Mouse (Mus musculus) midbrain, postnatal 0 days (tissue): ENCODE results near the gene Ffar1. TPM values are rescaled to one million over a fixed set of nuclear protein-coding genes. Genes with fewer than 3 reads are reported as not detected.

Experiments
- ATAC-seq: fragments of 200-750 bp; cut with Nextera tagmentation; 2 replicates; pipeline ENCODE4 v1.8.0; 2017; ENCODE audit warnings: moderate number of reproducible peaks, mild to moderate bottlenecking, moderate TSS enrichment, moderate library complexity; ENCODE audit not compliant: low FRiP score
- DNase-seq: peaks from one replicate; pipeline ENCODE4 v3.0.0-alpha.2; 2015; ENCODE audit warnings: low spot score
- H3K27ac ChIP-seq: fragments of 300-500 bp; sonication (generic); 2 replicates; pipeline ENCODE4 v1.5.1; 2014; ENCODE audit warnings: low read depth, mild to moderate bottlenecking, low read length, mixed read lengths
- H3K27me3 ChIP-seq: fragments of 300-500 bp; sonication (generic); 2 replicates; pipeline ENCODE4 v1.6.1; 2014; ENCODE audit warnings: low read length, control low read depth, mixed read lengths; ENCODE audit not compliant: insufficient read depth
- H3K36me3 ChIP-seq: fragments of 300-500 bp; sonication (generic); 2 replicates; pipeline ENCODE4 v1.6.1; 2014; ENCODE audit warnings: low read length, control low read depth, mixed read lengths; ENCODE audit not compliant: insufficient read depth
- H3K4me1 ChIP-seq: fragments of 300-500 bp; sonication (generic); 2 replicates; pipeline ENCODE4 v1.6.1; 2014; ENCODE audit warnings: mild to moderate bottlenecking, control low read depth, antibody characterized with exemption, low read length, mixed read lengths; ENCODE audit not compliant: insufficient read depth
- H3K4me2 ChIP-seq: fragments of 300-500 bp; sonication (generic); 2 replicates; pipeline ENCODE4 v1.6.1; 2014; ENCODE audit warnings: low read depth, mild to moderate bottlenecking, low read length, mixed read lengths; ENCODE audit not compliant: poor library complexity, severe bottlenecking
- H3K4me3 ChIP-seq: fragments of 300-500 bp; sonication (generic); 2 replicates; pipeline ENCODE4 v1.5.1; 2014; ENCODE audit warnings: low read depth, mild to moderate bottlenecking, low read length, moderate library complexity
- H3K9ac ChIP-seq: fragments of 300-500 bp; sonication (generic); replicated peaks from 2 replicates; pipeline ENCODE4 v1.6.1; 2014; ENCODE audit warnings: mild to moderate bottlenecking, low read length, moderate library complexity, mixed read lengths; ENCODE audit not compliant: poor library complexity, severe bottlenecking
- H3K9me3 ChIP-seq: fragments of 300-500 bp; sonication (generic); 2 replicates; pipeline ENCODE4 v1.6.1; 2016; ENCODE audit warnings: low read length, control low read depth
- CTCF ChIP-seq: IDR thresholded peaks from 2 replicates; pipeline ENCODE4 v1.5.1; 2016; ENCODE audit warnings: antibody characterized with exemption, mild to moderate bottlenecking
- WGBS: fragments of 180-500 bp; shearing (Covaris S2); extraction: QIAGEN DNeasy Blood & Tissue Kit; methylation state at CpG from one replicate; pipeline ENCODE4 v1.1.7; 2014; 5-methylcytosine and 5-hydroxymethylcytosine counted together
- polyA plus RNA-seq: library from polyadenylated mRNA; unstranded; fragments of >200 nt; fragmentation: Nextera tagmentation; extraction: Ambion mirVana; gene quantifications from 2 replicates; pipeline ENCODE4 v1.2.1, GENCODE M21; 2015
- total RNA-seq: library from RNA; depleted of rRNA; stranded (reverse); fragments of >200 nt; gene quantifications from 2 replicates; pipeline ENCODE4 v1.2.3, GENCODE M21; 2014; rRNA removed

Ffar1 gene
- total and polyA plus RNA-seq, 2 experiments from 2014 or later: not detected

DNA sequence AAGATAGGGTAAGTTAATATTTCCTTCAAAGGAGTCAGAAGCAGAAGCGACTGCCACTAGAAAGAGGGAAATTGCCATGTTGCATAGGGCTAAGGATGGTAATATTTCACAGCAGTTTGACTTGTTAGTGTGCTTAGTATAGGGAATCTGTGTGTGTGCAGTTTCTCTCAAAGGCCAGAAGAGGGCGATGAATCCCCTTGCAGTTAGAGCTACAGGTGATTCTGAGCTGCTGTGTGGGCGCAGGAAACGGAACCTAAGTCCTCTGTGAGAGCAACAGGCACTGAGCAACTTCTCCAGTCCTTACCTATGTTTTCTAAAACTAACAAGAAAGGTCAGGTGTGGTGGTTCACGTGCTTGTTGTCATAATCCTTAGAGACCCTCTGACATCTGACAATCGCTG is 51.0 kb downstream of the Ffar1 start:
- ATAC-seq (no peak), DNase-seq (peak; percentile 6)
- peak; percentile 40 for TF ChIP-seq CTCF
- Histone ChIP-seq H3K36me3 (no peaks in the 10 kb centered on the region), H3K4me3 (no peak overlapping the region), H3K27me3 (no peaks in the 10 kb centered on the region), H3K27ac (no peak overlapping the region), H3K9ac (no peak overlapping the region), H3K9me3 (no peaks in the 10 kb centered on the region), H3K4me2 (no peak overlapping the region), H3K4me1 (no peaks in the 10 kb centered on the region)
- 52% methylated on average over 6 of the region's 6 CpGs for WGBS

Other genes with a start within 250 kb of the Ffar1 start
- 0.76 and 1.5 TPM in 2 replicates for gene Upk1a, start 248.7 kb downstream of the Ffar1 start, total RNA-seq
- gene Upk1a, start 248.7 kb downstream of the Ffar1 start, polyA plus RNA-seq: 0.65 and 0.84 TPM in 2 replicates
- gene Cox6b1, start 235.4 kb downstream of the Ffar1 start, total RNA-seq: 310 and 337 TPM in 2 replicates
- gene Cox6b1, start 235.4 kb downstream of the Ffar1 start, polyA plus RNA-seq: 1,351 and 1,409 TPM in 2 replicates
- 1.2 TPM in 1 of 2 replicates, not detected in the other for gene Etv2, start 225.7 kb downstream of the Ffar1 start, total RNA-seq
- 0.15 TPM in 1 of 2 replicates, not detected in the other for gene Etv2, start 225.7 kb downstream of the Ffar1 start, polyA plus RNA-seq
- gene Rbm42, start 211.2 kb downstream of the Ffar1 start, total RNA-seq: 163 and 185 TPM in 2 replicates
- gene Rbm42, start 211.2 kb downstream of the Ffar1 start, polyA plus RNA-seq: 120 and 123 TPM in 2 replicates
- 17.9 and 22.7 TPM in 2 replicates for gene Haus5, start 196.6 kb downstream of the Ffar1 start, total RNA-seq
- 19.8 and 20.0 TPM in 2 replicates for gene Haus5, start 196.6 kb downstream of the Ffar1 start, polyA plus RNA-seq
- not detected in 2 replicates for gene Pmis2, start 190.0 kb downstream of the Ffar1 start, total RNA-seq
- gene Pmis2, start 190.0 kb downstream of the Ffar1 start, polyA plus RNA-seq: not detected in 2 replicates
- not detected in 2 replicates for gene 2200002J24Rik, start 162.6 kb downstream of the Ffar1 start, total RNA-seq
- gene 2200002J24Rik, start 162.6 kb downstream of the Ffar1 start, polyA plus RNA-seq: not detected in 2 replicates
- 0.82 and 2.3 TPM in 2 replicates for gene Atp4a, start 149.4 kb downstream of the Ffar1 start, total RNA-seq
- gene Atp4a, start 149.4 kb downstream of the Ffar1 start, polyA plus RNA-seq: 2.7 and 2.8 TPM in 2 replicates
- gene Tmem147, start 132.0 kb downstream of the Ffar1 start, total RNA-seq: 166 and 167 TPM in 2 replicates
- gene Tmem147, start 132.0 kb downstream of the Ffar1 start, polyA plus RNA-seq: 290 and 318 TPM in 2 replicates
- gene Gapdhs, start 117.9 kb downstream of the Ffar1 start, total RNA-seq: not detected in 2 replicates
- 0.79 and 0.80 TPM in 2 replicates for gene Gapdhs, start 117.9 kb downstream of the Ffar1 start, polyA plus RNA-seq
- gene Sbsn, start 110.1 kb downstream of the Ffar1 start, total RNA-seq: 2.4 and 4.0 TPM in 2 replicates
- gene Sbsn, start 110.1 kb downstream of the Ffar1 start, polyA plus RNA-seq: 1.8 and 4.1 TPM in 2 replicates
- 0.71 and 7.9 TPM in 2 replicates for gene Dmkn, start 97.8 kb downstream of the Ffar1 start, total RNA-seq
- 4.5 and 4.9 TPM in 2 replicates for gene Dmkn, start 97.8 kb downstream of the Ffar1 start, polyA plus RNA-seq
- 4.8 and 19.2 TPM in 2 replicates for gene Krtdap, start 73.7 kb downstream of the Ffar1 start, total RNA-seq
- gene Krtdap, start 73.7 kb downstream of the Ffar1 start, polyA plus RNA-seq: 1.2 and 1.6 TPM in 2 replicates
- gene Ffar2, start 37.8 kb downstream of the Ffar1 start, total RNA-seq: not detected in 2 replicates
- 0.07 and 0.25 TPM in 2 replicates for gene Ffar2, start 37.8 kb downstream of the Ffar1 start, polyA plus RNA-seq
- not detected in 2 replicates for gene Ffar3, start 5.4 kb downstream of the Ffar1 start, total RNA-seq
- not detected in 2 replicates for gene Ffar3, start 5.4 kb downstream of the Ffar1 start, polyA plus RNA-seq
- gene Cd22, start 18.8 kb upstream of the Ffar1 start, total RNA-seq: 0.24 and 0.71 TPM in 2 replicates
- 0.06 and 0.16 TPM in 2 replicates for gene Cd22, start 18.8 kb upstream of the Ffar1 start, polyA plus RNA-seq
- gene Mag, start 53.3 kb upstream of the Ffar1 start, total RNA-seq: 5.3 and 14.9 TPM in 2 replicates
- gene Mag, start 53.3 kb upstream of the Ffar1 start, polyA plus RNA-seq: 5.7 and 6.9 TPM in 2 replicates
- gene Hamp2, start 63.1 kb upstream of the Ffar1 start, total RNA-seq: not detected in 2 replicates
- not detected in 2 replicates for gene Hamp2, start 63.1 kb upstream of the Ffar1 start, polyA plus RNA-seq
- not detected in 2 replicates for gene Hamp, start 82.5 kb upstream of the Ffar1 start, total RNA-seq
- gene Hamp, start 82.5 kb upstream of the Ffar1 start, polyA plus RNA-seq: not detected in 2 replicates
- gene Usf2, start 95.2 kb upstream of the Ffar1 start, total RNA-seq: 95.3 and 102 TPM in 2 replicates
- gene Usf2, start 95.2 kb upstream of the Ffar1 start, polyA plus RNA-seq: 27.0 and 28.4 TPM in 2 replicates
- gene Lsr, start 111.9 kb upstream of the Ffar1 start, total RNA-seq: 29.7 and 30.3 TPM in 2 replicates
- 23.9 TPM in 2 replicates for gene Lsr, start 111.9 kb upstream of the Ffar1 start, polyA plus RNA-seq
- 0.88 TPM in 1 of 2 replicates, not detected in the other for gene Fam187b, start 112.2 kb upstream of the Ffar1 start, total RNA-seq
- 0.85 and 0.91 TPM in 2 replicates for gene Fam187b, start 112.2 kb upstream of the Ffar1 start, polyA plus RNA-seq
- gene Fxyd5, start 180.9 kb upstream of the Ffar1 start, total RNA-seq: 23.1 and 48.0 TPM in 2 replicates
- 31.9 and 32.9 TPM in 2 replicates for gene Fxyd5, start 180.9 kb upstream of the Ffar1 start, polyA plus RNA-seq
- 189 and 285 TPM in 2 replicates for gene Fxyd7, start 189.9 kb upstream of the Ffar1 start, total RNA-seq
- gene Fxyd7, start 189.9 kb upstream of the Ffar1 start, polyA plus RNA-seq: 455 and 516 TPM in 2 replicates
- gene Fxyd1, start 195.6 kb upstream of the Ffar1 start, total RNA-seq: 7.0 and 7.4 TPM in 2 replicates
- gene Fxyd1, start 195.6 kb upstream of the Ffar1 start, polyA plus RNA-seq: 20.4 and 22.2 TPM in 2 replicates
- 1.2 and 1.3 TPM in 2 replicates for gene Lgi4, start 197.8 kb upstream of the Ffar1 start, total RNA-seq
- gene Lgi4, start 197.8 kb upstream of the Ffar1 start, polyA plus RNA-seq: 0.56 and 0.81 TPM in 2 replicates
- gene Fxyd3, start 215.1 kb upstream of the Ffar1 start, total RNA-seq: 3.7 TPM in 1 of 2 replicates, not detected in the other
- gene Fxyd3, start 215.1 kb upstream of the Ffar1 start, polyA plus RNA-seq: 0.47 TPM in 1 of 2 replicates, not detected in the other